In the genomic region with DNA sequence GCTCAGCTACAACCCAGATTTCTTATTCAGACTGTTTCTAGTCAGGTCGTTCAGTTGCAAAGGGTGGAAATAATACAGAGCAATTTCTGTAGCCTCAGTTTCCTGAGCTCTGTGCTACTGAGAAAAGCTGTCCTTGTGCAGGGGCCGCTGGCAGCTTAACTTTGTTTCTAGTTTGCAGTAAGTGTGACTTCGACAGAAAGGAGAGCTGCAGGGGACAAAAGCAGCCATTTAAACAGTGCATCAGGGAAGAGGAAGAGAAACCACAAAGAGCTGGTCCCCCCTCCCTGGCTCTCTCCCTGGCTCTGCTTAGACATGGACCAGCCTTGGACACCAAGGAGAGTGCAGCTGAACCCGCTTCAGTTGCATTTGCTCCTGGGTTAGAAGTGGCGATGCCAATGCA, we compare ENCODE assay signal across 25 mouse cellular contexts.
DNase-seq lines count a peak whose midpoint lies in the region; ATAC-seq and TF ChIP-seq lines count a peak whose summit lies in the region.
"Had no signal": no experiment of that assay in that cellular context is flagged by ENCODE, and none has a peak within 500 bp of the region (broad histone marks: within the 10 kb centered on the region; RNA-seq: fewer than 3 reads in every experiment).

No protein-coding gene starts in this region.

- peak overlapping the region; percentile 38; the same call in 1 of the 2 replicates for H3K27ac ChIP-seq in midbrain, embryonic 10.5 days (replicated peaks)
- no peak overlapping the region for H3K27ac ChIP-seq in midbrain, embryonic 13.5 days
- H3K27ac ChIP-seq in bone marrow macrophage, adult 2 months (ENCODE audit: insufficient read depth, low read depth, low read length), result peak overlapping the region; percentile 39
- 0 out of 2 replicates have a peak overlapping the region, but pooled peaks have one; percentile 30 for H3K27ac ChIP-seq in limb, embryonic 10.5 days
- H3K27ac ChIP-seq: heart, adult 2 months; heart, embryonic 15.5 days; left cerebral cortex, adult 2 months; stomach, embryonic 15.5 days had no signal

- no peak overlapping the region for H3K9ac ChIP-seq in midbrain, embryonic 13.5 days (replicated peaks)
- H3K9ac ChIP-seq: heart, embryonic 15.5 days; stomach, embryonic 15.5 days had no signal

- no peak overlapping the region for H3K4me2 ChIP-seq in midbrain, embryonic 13.5 days (replicated peaks)
- H3K4me2 ChIP-seq: heart, embryonic 15.5 days; liver, embryonic 11.5 days; stomach, embryonic 15.5 days had no signal

- WGBS in midbrain, embryonic 10.5 days, result 31% methylated on average over 5 of the region's 5 CpGs
- WGBS in midbrain, embryonic 13.5 days, result 30% methylated on average over 5 of the region's 5 CpGs
- WGBS in limb, embryonic 10.5 days, result 59% methylated on average over 5 of the region's 5 CpGs

- no peak for TF ChIP-seq POLR2A in bone marrow macrophage, adult 2 months (IDR thresholded peaks at IDR 0.05; ENCODE audit: borderline replicate concordance, low read depth, low read length)

- H3K27me3 ChIP-seq in midbrain, embryonic 10.5 days (ENCODE audit: low read depth, poor library complexity, severe bottlenecking), result peaks cover 11% of the 10 kb centered on the region; the same call in 1 of the 2 replicates
- peaks cover 11% of the 10 kb centered on the region; the same call in 1 of the 2 replicates for H3K27me3 ChIP-seq in midbrain, embryonic 13.5 days
- H3K27me3 ChIP-seq in limb, embryonic 10.5 days (ENCODE audit: low read depth, poor library complexity, severe bottlenecking), result no peaks in the 10 kb centered on the region
- H3K27me3 ChIP-seq: heart, embryonic 15.5 days; Patski; stomach, embryonic 15.5 days had no signal

- DNase-seq in midbrain, embryonic 10.5 days (ENCODE audit: low spot score), result no peak
- DNase-seq in limb, embryonic 10.5 days (ENCODE audit: low spot score), result no peak
- no peak for DNase-seq in spleen, adult 12 weeks (ENCODE audit: low spot score)
- DNase-seq: adrenal gland, adult 8-10 months; cerebellum, adult 11 months; cerebellum, postnatal 14 days; gastrocnemius, postnatal 10 days; heart, adult 2 months; kidney, adult 2 months; kidney, postnatal 14 days; layer of hippocampus, adult 9-11 months; left cerebral cortex, postnatal 4 days; lung, adult 18-20 months; lung, postnatal 4 days; right cerebral cortex, adult 18-20 months had no signal

- H3K9me3 ChIP-seq in midbrain, embryonic 10.5 days (replicated peaks), result no peaks in the 10 kb centered on the region
- no peaks in the 10 kb centered on the region for H3K9me3 ChIP-seq in midbrain, embryonic 13.5 days
- no peaks in the 10 kb centered on the region for H3K9me3 ChIP-seq in limb, embryonic 10.5 days (replicated peaks)
- H3K9me3 ChIP-seq: heart, embryonic 15.5 days; stomach, embryonic 15.5 days had no signal

- H3K4me3 ChIP-seq in midbrain, embryonic 10.5 days, result no peak overlapping the region
- H3K4me3 ChIP-seq in midbrain, embryonic 13.5 days (replicated peaks), result no peak overlapping the region
- no peak overlapping the region for H3K4me3 ChIP-seq in bone marrow macrophage, adult 2 months (ENCODE audit: insufficient read depth, low read length)
- H3K4me3 ChIP-seq in limb, embryonic 10.5 days, result no peak overlapping the region
- H3K4me3 ChIP-seq: heart, adult 2 months; heart, embryonic 15.5 days; left cerebral cortex, adult 2 months; stomach, embryonic 15.5 days had no signal

- no peak for ATAC-seq in midbrain, embryonic 13.5 days
- ATAC-seq in neutrophil, adult 5-6 weeks (ENCODE audit: extremely low read depth, insufficient number of reproducible peaks, low FRiP score, poor library complexity, severe bottlenecking), result peak; percentile 33; the same call in 1 of the 2 replicates
- no peak for ATAC-seq in megakaryocyte-erythroid progenitor cell, adult 5-6 weeks (replicated peaks; ENCODE audit: low FRiP score, low TSS enrichment, poor library complexity, severe bottlenecking)
- ATAC-seq: inflammation-experienced regulatory T-cells, adult 6 months; Patski had no signal

- H3K36me3 ChIP-seq in midbrain, embryonic 10.5 days, result no peaks in the 10 kb centered on the region
- no peaks in the 10 kb centered on the region for H3K36me3 ChIP-seq in midbrain, embryonic 13.5 days
- H3K36me3 ChIP-seq in limb, embryonic 10.5 days, result no peaks in the 10 kb centered on the region
- H3K36me3 ChIP-seq: heart, embryonic 15.5 days; stomach, embryonic 15.5 days had no signal

- H3K4me1 ChIP-seq in midbrain, embryonic 10.5 days, result peaks cover 38% of the 10 kb centered on the region
- peaks cover 21% of the 10 kb centered on the region for H3K4me1 ChIP-seq in midbrain, embryonic 13.5 days (replicated peaks)
- peaks cover 35% of the 10 kb centered on the region for H3K4me1 ChIP-seq in bone marrow macrophage, adult 2 months (ENCODE audit: control insufficient read depth, insufficient read depth, low read length)
- peaks cover 28% of the 10 kb centered on the region for H3K4me1 ChIP-seq in limb, embryonic 10.5 days
- H3K4me1 ChIP-seq: stomach, embryonic 15.5 days had no signal

- no peak for TF ChIP-seq CTCF in bone marrow macrophage, adult 2 months (IDR thresholded peaks at IDR 0.05; ENCODE audit: low read depth, low read length)
